Mouse (Mus musculus) small intestine, adult 2 months (tissue): Measurements from ENCODE around the gene Cnot6l. TPM values are rescaled to one million over a fixed set of nuclear protein-coding genes. Genes with fewer than 3 reads are reported as not detected.
A peak's percentile ranks its signal among the peaks of the same experiment; 100 is the strongest.

Source experiments
- H3K27ac ChIP-seq: fragments of 200-500 bp; 2 replicates; pipeline ENCODE4 v1.5.1; 2012; ENCODE audit warnings: low read depth, low read length, control low read depth, inconsistent platforms; ENCODE audit not compliant: insufficient read depth
- H3K27me3 ChIP-seq: fragments of 200-500 bp; 2 replicates; pipeline ENCODE4 v1.6.1; 2012; ENCODE audit warnings: mild to moderate bottlenecking, moderate library complexity, low read length, inconsistent platforms; ENCODE audit not compliant: control insufficient read depth, insufficient read depth
- H3K36me3 ChIP-seq: fragments of 200-500 bp; 2 replicates; pipeline ENCODE4 v1.6.1; 2012; ENCODE audit warnings: mild to moderate bottlenecking, low read length, control low read depth, inconsistent platforms; ENCODE audit not compliant: control insufficient read depth, insufficient read depth
- H3K4me1 ChIP-seq: fragments of 200-500 bp; 2 replicates; pipeline ENCODE4 v1.6.1; 2012; ENCODE audit warnings: low read length, inconsistent platforms, mixed read lengths; ENCODE audit not compliant: control insufficient read depth, insufficient read depth, insufficient read length
- H3K4me3 ChIP-seq: fragments of 200-500 bp; 2 replicates; pipeline ENCODE4 v1.5.1; 2012; ENCODE audit warnings: low read depth, mild to moderate bottlenecking, control low read depth, inconsistent platforms, low read length, moderate library complexity
- CTCF ChIP-seq: fragments of 200-500 bp; IDR thresholded peaks from 2 replicates; pipeline ENCODE4 v1.5.1; 2012; ENCODE audit warnings: low read depth, mild to moderate bottlenecking, control low read depth, inconsistent platforms, low read length, moderate library complexity, mixed read lengths; ENCODE audit not compliant: insufficient replicate concordance, insufficient read length; ENCODE audit errors: extremely low read depth
- POLR2A ChIP-seq: fragments of 200-500 bp; IDR thresholded peaks from 2 replicates; pipeline ENCODE4 v1.6.1; 2012; ENCODE audit warnings: low read depth, mild to moderate bottlenecking, control low read depth, inconsistent platforms, low read length, moderate library complexity
- WGBS: fragments of 180-500 bp; shearing (Covaris S2); methylation state at CpG from one replicate; pipeline ENCODE4 v1.1.7; 2018; 5-methylcytosine and 5-hydroxymethylcytosine counted together
- polyA plus RNA-seq: library from polyadenylated mRNA; depleted of rRNA; stranded (reverse); fragments of >200 nt; gene quantifications from 2 replicates; pipeline ENCODE4 v1.2.3, GENCODE M21; 2012; rRNA removed

Cnot6l gene
- polyA plus RNA-seq = 0.90 and 3.0 TPM in 2 replicates

- Histone ChIP-seq H3K27me3 (no peaks in the 10 kb centered on the region), H3K4me3 (peak within 1 kb of the TSS; percentile 95), H3K4me1 (no peaks in the 10 kb centered on the region), H3K27ac (peak within 1 kb of the TSS; percentile 86), H3K36me3 (no peaks in the 10 kb centered on the region)
- 14% methylated on average over 5 of the region's 5 CpGs for WGBS
- TF ChIP-seq CTCF (no peak), POLR2A (no peak)
These were observed at the start of gene Cnot6l for GRCm38 (mm10) chr5:96164021-96164411. Gene Cnot6l (minus strand): TSS chr5:96164171.

- H3K36me3 ChIP-seq = 0 out of 2 replicates have a peak, but pooled peaks cover 4% of the 10 kb centered on the region
- TF ChIP-seq CTCF = no peak
- peak; percentile 85 for TF ChIP-seq POLR2A
- WGBS = under 1% methylated on average over 35 of the region's 35 CpGs
These were observed 46.1 kb upstream of the Cnot6l start for GRCm38 (mm10) chr5:96209916-96210583.

GRCm38 (mm10) chr5:96209459-96209858, 45.5 kb upstream of the Cnot6l start, which contains the start of gene Mrpl1:
Gene Mrpl1 (plus strand): TSS chr5:96209493.
- TF ChIP-seq CTCF (no peak), POLR2A (peak; percentile 23; the same call in 1 of the 2 replicates)
- H3K36me3 ChIP-seq = 0 out of 2 replicates have a peak, but pooled peaks cover 4% of the 10 kb centered on the region
- under 1% methylated on average over 17 of the region's 17 CpGs for WGBS
- 0 out of 2 replicates have a peak, but pooled peaks cover 3% of the 10 kb centered on the region for H3K4me1 ChIP-seq
- peak within 1 kb of the TSS; percentile 74 for H3K27ac ChIP-seq
- peak within 1 kb of the TSS; percentile 90 for H3K4me3 ChIP-seq
- H3K27me3 ChIP-seq = no peaks in the 10 kb centered on the region

More at GRCm38 (mm10) chr5:96209916-96210583, 46.1 kb upstream of the Cnot6l start:
- peak overlapping the region; percentile 90 for H3K4me3 ChIP-seq
- H3K27ac ChIP-seq = peak overlapping the region; percentile 74
- H3K27me3 ChIP-seq = no peaks in the 10 kb centered on the region
- 0 out of 2 replicates have a peak, but pooled peaks cover 3% of the 10 kb centered on the region for H3K4me1 ChIP-seq

- H3K36me3 ChIP-seq = no peaks in the 10 kb centered on the region
- H3K27ac ChIP-seq = no peak overlapping the region
- H3K27me3 ChIP-seq = no peaks in the 10 kb centered on the region
- H3K4me1 ChIP-seq = 0 out of 2 replicates have a peak, but pooled peaks cover 3% of the 10 kb centered on the region
- TF ChIP-seq POLR2A (no peak), CTCF (no peak)
- no peak overlapping the region for H3K4me3 ChIP-seq
- 16% methylated on average over 4 of the region's 4 CpGs for WGBS
These were observed 44.6 kb upstream of the Cnot6l start for GRCm38 (mm10) chr5:96208543-96208942.

GRCm38 (mm10) chr5:96207531-96207930, 43.6 kb upstream of the Cnot6l start:
- no peaks in the 10 kb centered on the region for H3K27me3 ChIP-seq
- TF ChIP-seq POLR2A (no peak), CTCF (no peak)
- H3K4me1 ChIP-seq = 0 out of 2 replicates have a peak, but pooled peaks cover 3% of the 10 kb centered on the region
- H3K27ac ChIP-seq = no peak overlapping the region
- no peak overlapping the region for H3K4me3 ChIP-seq
- H3K36me3 ChIP-seq = no peaks in the 10 kb centered on the region
- WGBS = 90% methylated on average over 2 of the region's 2 CpGs

- TF ChIP-seq CTCF (no peak), POLR2A (no peak)
- 0 out of 2 replicates have a peak, but pooled peaks cover 3% of the 10 kb centered on the region for H3K4me1 ChIP-seq
- H3K4me3 ChIP-seq = no peak overlapping the region
- H3K36me3 ChIP-seq = no peaks in the 10 kb centered on the region
- H3K27me3 ChIP-seq = no peaks in the 10 kb centered on the region
- WGBS = 18% methylated on average over 2 of the region's 2 CpGs
- H3K27ac ChIP-seq = no peak overlapping the region
These were observed 42.9 kb upstream of the Cnot6l start for GRCm38 (mm10) chr5:96206897-96207296.

- no peaks in the 10 kb centered on the region for H3K4me1 ChIP-seq
- H3K4me3 ChIP-seq = no peak overlapping the region
- WGBS = 69% methylated on average over 10 of the region's 10 CpGs
- no peak for TF ChIP-seq POLR2A
- no peak for TF ChIP-seq CTCF
- no peaks in the 10 kb centered on the region for H3K27me3 ChIP-seq
- H3K36me3 ChIP-seq = no peaks in the 10 kb centered on the region
- H3K27ac ChIP-seq = no peak overlapping the region
These were observed 37.6 kb upstream of the Cnot6l start for GRCm38 (mm10) chr5:96201462-96202154.
